Mouse (Mus musculus): ENCODE measurements around the gene Dusp16.

DNA sequence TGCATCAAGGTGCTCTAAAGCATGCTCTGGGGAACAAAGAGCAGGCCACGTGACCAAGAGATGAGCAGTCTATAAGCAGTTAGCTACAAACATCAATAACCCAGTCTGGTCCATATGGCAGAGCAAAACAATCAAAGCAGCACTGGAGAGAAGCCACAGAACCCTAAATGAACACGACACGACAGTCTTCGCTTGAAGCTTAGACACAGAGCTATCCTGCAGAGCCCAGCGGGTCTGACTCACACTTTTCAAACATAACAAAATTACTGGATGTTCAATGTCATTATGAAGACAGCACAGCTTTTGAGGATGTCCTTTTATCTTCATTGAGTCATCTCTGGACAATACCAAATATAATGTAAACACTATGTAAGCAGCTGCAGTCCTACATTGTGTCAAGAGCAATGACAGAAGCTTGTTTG, 58.6 kb downstream of the Dusp16 start:
- TF ChIP-seq CTCF (IDR thresholded peaks at IDR 0.05; ENCODE audit: control insufficient read depth, insufficient read depth, insufficient read length) (no peak), MYOG (IDR thresholded peaks at IDR 0.05; ENCODE audit: control insufficient read depth, extremely low read depth, insufficient read length) (no peak), MAX (IDR thresholded peaks at IDR 0.05) (no peak), USF1 (IDR thresholded peaks at IDR 0.05; ENCODE audit: low read depth) (no peak), MYOD1 (IDR thresholded peaks at IDR 0.05; ENCODE audit: control insufficient read depth, insufficient read length, low read depth) (no peak), FOSL1 (IDR thresholded peaks at IDR 0.05; ENCODE audit: insufficient read depth, low read length, poor library complexity, severe bottlenecking) (no peak)

Data from C2C12 (cell line).